Mouse (Mus musculus) erythroid progenitor cell, adult 5-6 weeks (primary cell): ENCODE results near the gene Ninl. TPM values are rescaled to one million over a fixed set of nuclear protein-coding genes. Genes with fewer than 3 reads are reported as not detected.

Experiments used
- ATAC-seq: replicated peaks from 2 replicates; pipeline ENCODE4 v1.8.0; 2016; ENCODE audit warnings: moderate number of reproducible peaks, mild to moderate bottlenecking, moderate TSS enrichment, inconsistent platforms; ENCODE audit not compliant: poor library complexity, low FRiP score, severe bottlenecking
- total RNA-seq, 2 experiments: library from RNA; stranded (forward) in 1 of 2; stranded (reverse) in 1 of 2; fragments of 150-400 nt in 1 of 2; fragments of 186-747, 209-891 nt in 1 of 2; gene quantifications; 2 replicates each; pipeline versions ENCODE4 v1.2.3 to v1.2.4; 2015 to 2017; ENCODE audit warnings: low replicate concordance in 2 of 2

The Ninl gene
- total RNA-seq, 2 experiments from 2014 or later: 28.5 to 65.6 TPM

DNA sequence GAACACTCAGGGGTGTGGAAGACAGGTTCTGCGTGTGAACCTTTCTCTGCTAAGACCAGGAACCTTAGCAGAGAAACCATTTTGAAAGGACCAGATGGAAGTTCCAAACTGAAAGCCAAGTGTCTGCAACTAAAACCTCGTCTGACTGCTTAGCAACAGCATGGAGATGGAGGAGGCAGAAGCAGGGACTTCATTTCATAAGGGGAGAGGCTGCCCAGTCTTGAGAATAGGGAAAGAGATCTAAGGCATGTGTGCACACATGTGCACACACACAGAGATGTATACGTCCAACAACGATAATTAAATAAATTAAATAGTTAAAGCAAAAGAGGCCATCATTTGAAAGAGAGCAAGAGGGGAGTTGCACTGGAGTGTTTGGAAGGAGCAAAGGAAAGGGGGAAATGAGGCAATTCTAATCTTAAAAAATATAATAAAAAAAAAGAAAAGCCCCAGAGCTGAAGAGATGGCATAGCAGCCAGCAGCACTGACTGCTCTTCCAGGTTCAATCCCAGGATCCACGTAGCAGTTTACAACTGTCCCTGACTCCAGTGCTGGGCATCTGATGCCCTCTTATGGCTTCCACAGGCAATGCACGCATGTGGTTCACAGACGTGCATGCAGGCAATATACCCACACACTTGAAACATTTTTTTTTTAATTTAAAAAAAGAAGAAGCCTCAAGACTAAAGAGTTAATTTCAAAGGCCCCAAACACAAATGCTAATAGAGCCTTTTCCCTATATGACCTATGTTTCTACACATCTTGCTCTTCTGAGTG, 38.6 kb downstream of the Ninl start:
- peak; percentile 71 for ATAC-seq

DNA sequence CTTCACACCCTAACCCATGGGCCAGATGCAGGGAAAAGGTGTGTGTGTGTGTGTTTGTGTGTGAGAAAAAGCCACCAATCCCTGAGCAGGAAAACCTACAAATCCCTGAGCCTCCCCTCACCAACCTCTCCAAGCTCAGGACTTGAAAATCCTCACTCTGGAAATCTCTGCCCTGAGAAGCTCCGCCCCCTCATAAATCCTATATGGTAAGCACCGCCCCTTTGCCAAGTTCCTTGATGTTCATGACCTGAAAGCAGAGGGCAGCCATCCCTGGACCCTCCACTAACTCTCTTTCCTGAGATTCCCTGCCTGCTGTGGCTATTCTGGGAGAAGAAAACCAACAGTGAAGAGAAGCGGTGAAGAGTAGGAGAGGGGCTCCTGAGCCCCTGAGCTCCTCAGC, 40.2 kb downstream of the Ninl start:
- no peak for ATAC-seq

DNA sequence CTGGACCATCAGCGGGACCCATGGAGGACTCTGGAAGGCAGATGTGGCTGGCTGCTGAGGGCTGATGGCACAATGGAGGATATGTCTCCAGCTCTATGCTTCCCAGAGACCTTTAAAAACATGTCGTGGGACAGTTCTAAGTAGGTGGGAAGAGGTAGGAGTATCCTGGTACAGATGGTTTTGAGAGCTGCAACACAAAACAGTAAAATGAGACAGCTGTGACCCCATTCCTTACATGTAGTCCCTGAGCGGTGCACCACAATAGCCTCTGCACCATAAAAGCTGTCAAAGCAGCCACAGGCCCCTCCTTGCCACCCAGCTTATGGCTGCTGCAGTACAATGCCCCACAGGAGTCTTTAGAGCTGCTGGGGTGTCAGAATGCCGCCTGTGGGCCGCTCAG, 41.6 kb downstream of the Ninl start:
- ATAC-seq: no peak

- no peak for ATAC-seq
These were observed 43.9 kb downstream of the Ninl start for GRCm38 (mm10) chr2:150995324-150995723.

DNA sequence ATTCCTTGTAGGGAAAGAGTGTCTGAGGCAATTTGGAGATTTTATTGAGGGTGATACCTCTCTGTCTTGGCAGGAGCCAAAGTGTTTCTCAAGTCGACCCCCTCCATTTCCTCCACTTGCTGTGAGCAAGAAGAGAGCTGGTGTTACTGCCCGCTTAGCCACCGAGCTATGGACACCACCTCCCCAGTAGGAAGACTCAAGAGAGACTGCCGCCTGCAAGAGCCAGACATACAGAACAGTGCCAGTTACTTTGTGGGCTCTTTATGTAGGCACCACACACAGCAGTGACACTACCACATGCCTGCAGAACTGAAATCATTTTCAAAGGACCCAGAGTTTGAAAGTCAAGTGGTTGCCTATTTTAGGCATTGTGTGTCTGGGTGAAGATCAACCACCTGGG, 48.1 kb downstream of the Ninl start:
- ATAC-seq: no peak

DNA sequence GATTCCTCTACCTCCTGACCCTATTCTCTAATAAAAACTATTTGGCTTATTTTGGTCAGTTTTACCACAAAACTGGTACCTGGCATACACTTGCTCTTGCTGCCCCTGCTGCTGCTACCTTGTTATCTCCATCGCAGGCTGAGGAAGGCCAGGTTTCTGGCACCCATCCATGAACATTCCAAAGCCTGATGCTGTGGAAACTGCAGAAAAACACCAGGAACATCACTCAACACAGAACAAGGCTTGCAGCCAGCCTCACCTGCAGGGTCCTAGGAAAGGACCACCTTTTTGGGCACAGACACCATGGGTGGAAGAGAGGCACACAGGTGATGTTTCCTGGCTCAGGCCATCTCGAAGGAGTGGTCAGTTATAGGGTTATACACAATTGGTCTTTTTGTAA, 48.7 kb downstream of the Ninl start:
- no peak for ATAC-seq

- no peak for ATAC-seq
These were observed 53.8 kb downstream of the Ninl start for GRCm38 (mm10) chr2:150985359-150985758.

DNA sequence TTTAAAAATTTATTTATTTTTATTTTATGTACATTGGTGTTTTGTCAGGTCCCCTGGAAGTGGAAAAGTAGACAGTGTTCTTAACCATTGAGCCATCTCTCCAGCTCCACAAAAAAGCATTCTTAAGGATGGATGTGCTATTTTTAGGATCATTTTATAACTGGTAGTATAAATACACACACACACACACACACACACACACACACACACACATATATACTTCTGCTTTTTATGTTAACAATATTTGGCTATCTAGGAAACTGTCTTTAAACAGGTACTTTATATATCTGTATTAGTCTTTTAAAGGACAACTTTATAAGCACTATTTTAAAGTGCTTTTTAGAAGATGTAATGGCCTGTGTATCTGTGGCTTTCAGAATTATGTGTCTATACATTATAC, 57.1 kb downstream of the Ninl start:
- no peak for ATAC-seq

- ATAC-seq: no peak
These were observed 57.7 kb downstream of the Ninl start for GRCm38 (mm10) chr2:150981524-150981923.

- no peak for ATAC-seq
These were observed 59.1 kb downstream of the Ninl start for GRCm38 (mm10) chr2:150979861-150980620.

DNA sequence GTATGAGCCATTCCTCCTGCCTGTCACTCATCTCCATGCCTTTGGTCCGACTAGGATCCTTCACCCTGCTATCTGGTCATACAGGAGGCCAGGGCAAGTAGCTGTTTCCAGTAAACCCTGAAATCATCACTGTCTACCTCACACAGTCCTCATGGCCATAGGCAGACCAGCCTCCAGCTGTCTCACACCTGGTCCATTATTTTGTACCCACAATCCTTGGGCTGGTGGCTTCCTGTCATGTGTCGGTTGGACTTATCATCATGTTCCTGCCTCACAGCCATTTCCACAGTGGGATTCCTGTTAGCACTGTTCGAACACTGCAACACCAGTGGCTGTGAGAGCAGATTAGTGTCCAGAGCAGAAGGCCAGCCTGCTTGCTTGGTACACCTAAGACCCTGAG, 60.4 kb downstream of the Ninl start:
- no peak for ATAC-seq

DNA sequence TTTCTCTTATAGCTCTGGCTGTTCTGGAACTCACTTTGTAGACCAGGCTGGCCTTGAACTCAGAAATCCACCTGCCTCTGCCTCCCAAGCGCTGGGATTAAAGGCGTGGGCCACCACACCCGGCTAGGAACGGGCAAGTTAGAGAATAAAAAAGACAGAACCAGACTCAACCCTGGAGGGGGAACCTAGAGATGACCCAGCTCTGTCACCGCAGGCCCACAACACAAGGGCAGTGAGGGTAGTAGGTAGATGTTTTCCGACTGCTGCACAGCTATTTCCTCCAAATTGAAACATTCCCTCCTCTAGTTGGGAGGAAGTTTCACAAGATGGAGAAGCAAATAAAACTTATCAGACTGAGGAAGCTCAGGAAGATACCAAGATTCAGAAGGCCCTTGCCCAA, 61.5 kb downstream of the Ninl start:
- ATAC-seq: no peak

DNA sequence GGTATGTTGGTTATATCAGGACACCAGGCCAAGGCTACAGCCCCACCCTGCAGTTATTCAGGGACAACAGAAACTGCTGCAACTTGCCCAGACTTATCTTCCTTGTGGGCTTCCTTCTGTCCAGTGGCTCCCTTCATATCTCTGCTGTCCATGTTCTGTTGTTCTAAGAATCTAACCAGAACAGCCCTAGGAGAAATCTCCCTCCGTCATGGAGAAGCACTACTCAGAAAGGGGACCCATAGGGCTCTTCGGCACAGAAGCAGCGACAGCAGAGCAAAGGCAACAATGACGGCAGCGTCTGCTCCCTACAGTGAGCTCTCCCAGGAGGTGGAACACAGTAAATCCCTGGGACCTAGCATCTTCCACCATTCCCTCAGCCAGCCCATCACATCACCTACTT, 62.3 kb downstream of the Ninl start:
- peak; percentile 69 for ATAC-seq

DNA sequence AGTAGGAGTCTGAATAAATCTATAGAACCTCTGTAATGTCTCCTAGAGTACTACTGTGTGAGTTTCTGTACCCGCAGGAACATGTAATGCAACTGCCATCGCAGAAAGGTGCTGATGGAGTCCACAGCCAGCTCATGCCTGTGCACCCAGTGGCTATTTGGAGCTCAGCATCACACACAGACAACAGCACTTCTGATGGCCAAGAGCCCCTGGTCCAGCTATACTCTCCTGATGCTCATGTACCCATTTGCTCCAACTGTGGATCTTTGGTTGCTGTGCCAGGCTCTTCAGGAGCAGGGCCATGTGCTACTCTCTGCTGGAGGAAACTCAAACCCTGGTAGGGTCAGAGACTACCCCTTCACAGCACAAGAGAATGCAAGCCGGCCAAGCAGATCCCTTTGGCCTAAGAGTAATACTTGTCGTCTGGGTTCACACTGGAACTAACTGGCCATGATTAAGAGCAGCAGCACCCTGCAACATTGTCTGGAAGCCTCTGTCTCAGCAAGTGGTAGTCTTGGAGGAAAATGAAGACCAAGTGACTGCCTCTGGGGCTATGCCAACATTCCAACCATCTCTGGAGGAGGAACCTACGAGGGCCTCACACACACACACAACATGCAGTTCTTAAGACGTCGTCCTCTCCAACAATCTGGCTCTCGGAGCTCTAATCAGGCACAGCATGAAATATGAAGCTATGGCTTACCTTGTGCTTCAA, 65.6 kb downstream of the Ninl start:
- no peak for ATAC-seq

DNA sequence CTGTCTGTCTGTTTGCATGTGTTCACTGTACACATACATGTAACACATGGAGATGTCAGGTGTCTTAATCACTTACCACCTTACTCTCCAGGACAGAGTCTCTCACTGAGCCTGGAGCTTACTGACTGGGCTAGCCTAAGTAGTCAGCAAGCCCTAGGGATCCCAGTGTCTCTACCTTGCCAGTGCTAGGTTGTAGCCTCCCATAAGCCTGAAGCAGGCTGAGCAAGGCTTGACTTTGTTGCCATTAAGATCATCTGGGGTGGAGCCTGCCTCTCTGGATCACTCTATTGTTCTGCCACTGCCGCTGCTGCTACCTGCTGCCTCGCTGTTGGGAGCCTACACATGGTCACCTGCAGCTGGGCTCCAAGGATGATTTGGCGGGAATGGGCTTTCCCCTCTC, 66.5 kb downstream of the Ninl start:
- ATAC-seq: no peak

- no peak for ATAC-seq
These were observed 67.3 kb downstream of the Ninl start for GRCm38 (mm10) chr2:150971856-150972255.

DNA sequence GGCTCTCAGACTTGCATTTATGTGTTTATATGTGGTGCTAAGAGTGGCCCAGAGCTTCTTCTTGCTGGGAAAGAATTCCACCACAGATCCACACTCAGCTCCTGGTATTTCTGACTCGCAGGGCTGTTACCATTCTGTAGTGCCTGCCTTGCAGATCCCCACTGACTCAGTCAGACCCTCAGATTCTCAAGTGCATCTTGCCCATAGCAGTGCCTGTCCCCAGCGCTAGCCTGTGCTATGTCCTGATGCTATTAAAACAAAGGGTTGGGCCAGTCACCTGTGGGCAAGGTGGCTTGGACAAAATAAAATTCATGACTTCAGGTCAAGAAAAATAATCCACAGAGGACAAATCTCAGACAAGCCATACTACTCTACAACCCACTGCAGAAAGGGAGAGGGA, 70.0 kb downstream of the Ninl start:
- ATAC-seq: no peak

DNA sequence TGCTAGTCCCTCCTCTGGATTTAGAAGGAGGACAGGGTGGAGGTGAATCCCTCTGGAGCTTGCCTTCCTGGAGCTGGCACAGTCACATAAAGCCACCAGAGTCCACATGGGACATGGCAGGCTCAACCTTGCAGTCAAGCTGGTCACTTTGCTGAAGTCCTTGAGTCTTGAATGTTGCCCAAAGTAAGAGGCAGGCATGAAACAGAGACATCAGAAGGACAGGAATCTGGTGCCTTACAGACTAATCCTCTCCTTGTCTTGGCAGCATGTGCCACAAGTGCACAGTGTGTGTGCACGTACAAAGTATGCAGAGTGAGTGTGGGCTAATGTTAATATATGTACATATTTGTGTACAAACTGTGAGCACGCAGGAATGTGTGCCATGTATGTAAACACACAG, 71.7 kb downstream of the Ninl start:
- no peak for ATAC-seq

- ATAC-seq: no peak
These were observed 73.2 kb downstream of the Ninl start for GRCm38 (mm10) chr2:150965951-150966350.

GRCm38 (mm10) chr2:150964641-150965040, 74.5 kb downstream of the Ninl start:
- no peak for ATAC-seq

DNA sequence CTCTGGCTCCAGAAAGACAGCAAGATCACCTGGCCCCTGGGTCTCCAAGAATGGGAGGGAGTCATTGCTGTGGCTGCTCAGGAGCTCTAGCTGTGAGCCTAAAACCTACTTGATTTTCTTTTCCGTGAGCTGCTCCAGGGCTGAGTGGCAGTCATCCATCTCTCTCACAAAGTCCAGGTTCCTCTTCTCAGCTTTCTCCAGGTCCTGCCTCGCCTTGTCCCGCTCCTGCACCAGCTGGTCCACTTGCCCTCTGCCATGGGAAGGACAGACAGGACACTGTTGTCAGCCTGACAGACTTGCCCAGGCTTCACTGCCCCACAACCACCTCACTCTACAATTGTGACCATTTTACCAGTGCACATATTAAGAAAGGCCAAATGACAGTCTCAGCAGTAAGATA, 75.9 kb downstream of the Ninl start:
- ATAC-seq: no peak
